Mouse (Mus musculus) hindbrain, embryonic 10.5 days (tissue): Measurements from ENCODE around the gene Lrig1. TPM values are rescaled to one million over a fixed set of nuclear protein-coding genes. Genes with fewer than 3 reads are reported as not detected.

ENCODE experiments used
- DNase-seq: peaks from one replicate; pipeline ENCODE4 v3.0.0-alpha.2; 2017; ENCODE audit warnings: low spot score
- H3K27ac ChIP-seq: fragments of 300-500 bp; sonication (generic); 2 replicates; pipeline ENCODE4 v1.5.1; 2016; ENCODE audit warnings: mild to moderate bottlenecking, moderate library complexity
- H3K27me3 ChIP-seq: fragments of 300-500 bp; sonication (generic); 2 replicates; pipeline ENCODE4 v1.6.1; 2016; ENCODE audit warnings: mild to moderate bottlenecking; ENCODE audit not compliant: poor library complexity, insufficient read depth, severe bottlenecking
- H3K36me3 ChIP-seq: fragments of 300-500 bp; sonication (generic); 2 replicates; pipeline ENCODE4 v1.6.1; 2016; ENCODE audit warnings: mild to moderate bottlenecking, moderate library complexity
- H3K4me1 ChIP-seq: fragments of 300-500 bp; sonication (generic); replicated peaks from 2 replicates; pipeline ENCODE4 v1.6.1; 2016; ENCODE audit warnings: mild to moderate bottlenecking
- H3K4me3 ChIP-seq: fragments of 300-500 bp; sonication (generic); 2 replicates; pipeline ENCODE4 v1.5.1; 2016; ENCODE audit warnings: mild to moderate bottlenecking, moderate library complexity
- H3K9me3 ChIP-seq: fragments of 300-500 bp; sonication (generic); 2 replicates; pipeline ENCODE4 v1.6.1; 2016; ENCODE audit warnings: mild to moderate bottlenecking, moderate library complexity
- WGBS: fragments of 180-500 bp; shearing (Covaris S2); methylation state at CpG from one replicate; pipeline ENCODE4 v1.1.7; 2016; 5-methylcytosine and 5-hydroxymethylcytosine counted together
- polyA plus RNA-seq: library from polyadenylated mRNA; unstranded; fragments of >200 nt; fragmentation: Nextera tagmentation; extraction: Ambion mirVana; gene quantifications from 2 replicates; pipeline ENCODE4 v1.2.1, GENCODE M21; 2016

The Lrig1 gene
- polyA plus RNA-seq, 1 experiment from 2014 or later: 12.7 TPM

GRCm38 (mm10) chr6:94714815-94715644 is 15.1 kb upstream of the Lrig1 start:
- Histone ChIP-seq H3K27me3 (no peaks in the 10 kb centered on the region), H3K9me3 (no peaks in the 10 kb centered on the region), H3K27ac (no peak overlapping the region), H3K4me3 (no peak overlapping the region), H3K36me3 (no peaks in the 10 kb centered on the region), H3K4me1 (peaks cover 11% of the 10 kb centered on the region; the same call in 1 of the 2 replicates)
- DNase-seq: no peak
- WGBS: 72% methylated on average over 13 of the region's 13 CpGs

- H3K4me3 ChIP-seq: no peak overlapping the region
- no peaks in the 10 kb centered on the region for H3K4me1 ChIP-seq
- no peak overlapping the region for H3K27ac ChIP-seq
- no peaks in the 10 kb centered on the region for H3K9me3 ChIP-seq
- 75% methylated on average over 3 of the region's 3 CpGs for WGBS
- no peak for DNase-seq
- H3K36me3 ChIP-seq: no peaks in the 10 kb centered on the region
- H3K27me3 ChIP-seq: no peaks in the 10 kb centered on the region
Measured at GRCm38 (mm10) chr6:94709832-94710231, 9.9 kb upstream of the Lrig1 start.

GRCm38 (mm10) chr6:94709150-94709549 is 9.2 kb upstream of the Lrig1 start:
- no peak overlapping the region for H3K4me3 ChIP-seq
- WGBS: 90% methylated on average over 1 of the region's 1 CpGs

GRCm38 (mm10) chr6:94707254-94707653 is 7.3 kb upstream of the Lrig1 start:
- WGBS: 86% methylated on average over 5 of the region's 5 CpGs
- no peak for DNase-seq
- Histone ChIP-seq H3K27me3 (peaks cover 6% of the 10 kb centered on the region), H3K4me1 (no peaks in the 10 kb centered on the region), H3K9me3 (no peaks in the 10 kb centered on the region), H3K36me3 (no peaks in the 10 kb centered on the region), H3K4me3 (no peak overlapping the region), H3K27ac (no peak overlapping the region)

More at GRCm38 (mm10) chr6:94709150-94709549, 9.2 kb upstream of the Lrig1 start:
- Histone ChIP-seq H3K27me3 (no peaks in the 10 kb centered on the region; the same call in 1 of the 2 replicates), H3K27ac (no peak overlapping the region), H3K4me1 (no peaks in the 10 kb centered on the region), H3K36me3 (no peaks in the 10 kb centered on the region), H3K9me3 (no peaks in the 10 kb centered on the region)
- DNase-seq: no peak

- WGBS: 54% methylated on average over 1 of the region's 1 CpGs
- Histone ChIP-seq H3K4me3 (no peak overlapping the region), H3K27me3 (peaks cover 14% of the 10 kb centered on the region), H3K27ac (no peak overlapping the region), H3K4me1 (peaks cover 10% of the 10 kb centered on the region), H3K9me3 (no peaks in the 10 kb centered on the region), H3K36me3 (no peaks in the 10 kb centered on the region)
- DNase-seq: no peak
Measured at GRCm38 (mm10) chr6:94705931-94706330, 6.0 kb upstream of the Lrig1 start.

GRCm38 (mm10) chr6:94702993-94703392 is 3.0 kb upstream of the Lrig1 start:
- Histone ChIP-seq H3K36me3 (no peaks in the 10 kb centered on the region), H3K27me3 (peaks cover 14% of the 10 kb centered on the region), H3K9me3 (no peaks in the 10 kb centered on the region), H3K4me3 (no peak overlapping the region), H3K27ac (no peak overlapping the region), H3K4me1 (peaks cover 37% of the 10 kb centered on the region)
- WGBS: 88% methylated on average over 6 of the region's 6 CpGs
- no peak for DNase-seq

- peak overlapping the region; percentile 98 for H3K27ac ChIP-seq
- peaks cover 56% of the 10 kb centered on the region for H3K4me1 ChIP-seq
- peak overlapping the region; percentile 89 for H3K4me3 ChIP-seq
- DNase-seq: peak; percentile 37
- H3K36me3 ChIP-seq: no peaks in the 10 kb centered on the region
- no peaks in the 10 kb centered on the region for H3K9me3 ChIP-seq
- peaks cover 14% of the 10 kb centered on the region for H3K27me3 ChIP-seq
- 4% methylated on average over 18 of the region's 18 CpGs for WGBS
Measured at GRCm38 (mm10) chr6:94701071-94701470, 1.1 kb upstream of the Lrig1 start.

- H3K4me3 ChIP-seq: peak overlapping the region; percentile 89
- peak overlapping the region; percentile 98 for H3K27ac ChIP-seq
- peaks cover 61% of the 10 kb centered on the region for H3K4me1 ChIP-seq
- H3K27me3 ChIP-seq: peaks cover 14% of the 10 kb centered on the region
- peak; percentile 68 for DNase-seq
- no peaks in the 10 kb centered on the region for H3K36me3 ChIP-seq
- no peaks in the 10 kb centered on the region for H3K9me3 ChIP-seq
- WGBS: under 1% methylated on average over 8 of the region's 8 CpGs
Measured at GRCm38 (mm10) chr6:94700612-94701011, 654 bp upstream of the Lrig1 start.

GRCm38 (mm10) chr6:94699173-94699987 is 578 bp downstream of the Lrig1 start:
- Histone ChIP-seq H3K9me3 (no peaks in the 10 kb centered on the region), H3K4me1 (peaks cover 73% of the 10 kb centered on the region), H3K36me3 (no peaks in the 10 kb centered on the region), H3K27me3 (peaks cover 14% of the 10 kb centered on the region), H3K27ac (peak overlapping the region; percentile 98), H3K4me3 (peak overlapping the region; percentile 89)
- peak; percentile 64 for DNase-seq
- under 1% methylated on average over 94 of the region's 95 CpGs for WGBS

GRCm38 (mm10) chr6:94698509-94699172 is 1.3 kb downstream of the Lrig1 start:
- H3K4me1 ChIP-seq: peaks cover 81% of the 10 kb centered on the region
- no peaks in the 10 kb centered on the region for H3K36me3 ChIP-seq
- WGBS: 4% methylated on average over 11 of the region's 11 CpGs
- H3K9me3 ChIP-seq: no peaks in the 10 kb centered on the region
- peaks cover 14% of the 10 kb centered on the region for H3K27me3 ChIP-seq
- H3K4me3 ChIP-seq: peak overlapping the region; percentile 89
- peak overlapping the region; percentile 98 for H3K27ac ChIP-seq
- no peak for DNase-seq

- DNase-seq: no peak
- H3K27me3 ChIP-seq: peaks cover 8% of the 10 kb centered on the region; the same call in 1 of the 2 replicates
- no peaks in the 10 kb centered on the region for H3K9me3 ChIP-seq
- H3K4me3 ChIP-seq: peak overlapping the region; percentile 89
- 63% methylated on average over 1 of the region's 1 CpGs for WGBS
- no peaks in the 10 kb centered on the region for H3K36me3 ChIP-seq
- peaks cover 93% of the 10 kb centered on the region for H3K4me1 ChIP-seq
- no peak overlapping the region for H3K27ac ChIP-seq
Measured at GRCm38 (mm10) chr6:94697423-94697822, 2.5 kb downstream of the Lrig1 start.

- H3K27me3 ChIP-seq: no peaks in the 10 kb centered on the region
- H3K36me3 ChIP-seq: no peaks in the 10 kb centered on the region
- WGBS: 46% methylated on average over 10 of the region's 10 CpGs
- H3K4me1 ChIP-seq: peaks cover 98% of the 10 kb centered on the region
- DNase-seq: no peak
- H3K27ac ChIP-seq: no peak overlapping the region
- H3K9me3 ChIP-seq: no peaks in the 10 kb centered on the region
- H3K4me3 ChIP-seq: peak overlapping the region; percentile 89
Measured at GRCm38 (mm10) chr6:94696182-94697080, 3.5 kb downstream of the Lrig1 start.
